In the genomic region with DNA sequence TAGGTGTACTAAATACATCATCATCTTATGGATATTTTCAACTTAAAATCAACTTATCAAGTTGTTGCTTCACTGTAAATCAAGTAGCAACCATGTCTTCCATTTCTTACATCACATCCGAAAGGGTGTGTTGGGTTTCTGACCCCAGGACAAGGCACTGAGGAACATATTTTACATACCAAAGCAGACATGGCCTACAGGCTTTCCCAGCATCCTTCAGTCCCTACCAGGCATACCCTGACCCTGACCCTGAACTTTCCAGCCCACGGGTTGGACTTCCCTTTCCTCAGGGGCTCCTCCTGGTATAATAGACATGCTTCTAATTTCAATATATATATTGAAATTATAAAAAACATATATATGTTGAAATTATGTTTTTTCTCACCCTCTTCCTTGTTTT, we compare ENCODE assay signal across 25 mouse cellular contexts. TPM values are rescaled to one million over a fixed set of nuclear protein-coding genes. Genes with fewer than 3 reads are reported as not detected.
"Had no signal": no experiment of that assay in that cellular context is flagged by ENCODE, and none has a peak within 500 bp of the region (broad histone marks: within the 10 kb centered on the region; RNA-seq: fewer than 3 reads in every experiment).

No protein-coding gene starts in this region.

- DNase-seq: liver, postnatal 0 days; lung, adult 2 months; lung, postnatal 14 days; lung, postnatal 36 days; retina, postnatal 1 day; right cerebral cortex, adult 18-20 months; right cerebral cortex, postnatal 25 days; right cerebral cortex, postnatal 4 days; spleen, adult 18-20 months; thymus, adult 2 months; thymus, postnatal 25 days; thymus, postnatal 4 days had no signal

- H3K36me3 ChIP-seq: lung, embryonic 15.5 days; midbrain, embryonic 13.5 days; midbrain, embryonic 15.5 days; neural tube, embryonic 13.5 days; neural tube, embryonic 15.5 days; stomach, embryonic 15.5 days had no signal

- H3K9ac ChIP-seq: liver, postnatal 0 days; lung, embryonic 15.5 days; midbrain, embryonic 13.5 days; midbrain, embryonic 15.5 days; neural tube, embryonic 13.5 days; neural tube, embryonic 15.5 days; stomach, embryonic 15.5 days had no signal

- H3K4me2 ChIP-seq: lung, embryonic 15.5 days; midbrain, embryonic 11.5 days; midbrain, embryonic 13.5 days; midbrain, embryonic 15.5 days; neural tube, embryonic 13.5 days; neural tube, embryonic 15.5 days; stomach, embryonic 15.5 days had no signal

- H3K4me3 ChIP-seq: lung, embryonic 15.5 days; megakaryocyte, embryonic 14.5 days; midbrain, embryonic 13.5 days; midbrain, embryonic 15.5 days; myocyte; neural tube, embryonic 13.5 days; neural tube, embryonic 15.5 days; stomach, embryonic 15.5 days had no signal

- H3K9me3 ChIP-seq: lung, embryonic 15.5 days; midbrain, embryonic 13.5 days; midbrain, embryonic 15.5 days; neural tube, embryonic 13.5 days; neural tube, embryonic 15.5 days; stomach, embryonic 15.5 days had no signal

- H3K27me3 ChIP-seq: lung, embryonic 15.5 days; megakaryocyte, embryonic 14.5 days; midbrain, embryonic 13.5 days; midbrain, embryonic 15.5 days; neural tube, embryonic 13.5 days; neural tube, embryonic 15.5 days; stomach, embryonic 15.5 days had no signal

- H3K27ac ChIP-seq: lung, embryonic 15.5 days; macrophage; midbrain, embryonic 13.5 days; midbrain, embryonic 15.5 days; neural tube, embryonic 13.5 days; neural tube, embryonic 15.5 days; stomach, embryonic 15.5 days; stomach, postnatal 0 days had no signal

- ATAC-seq: liver, postnatal 0 days; lung, postnatal 0 days; midbrain, embryonic 13.5 days; midbrain, embryonic 15.5 days had no signal

- H3K4me1 ChIP-seq: megakaryocyte, embryonic 14.5 days; midbrain, embryonic 13.5 days; midbrain, embryonic 15.5 days; neural tube, embryonic 13.5 days; neural tube, embryonic 15.5 days; stomach, embryonic 15.5 days had no signal

RNA-seq across cellular contexts. Expression of a gene that starts 33.5 kb away (rescaled TPM):
- total RNA-seq: megakaryocyte progenitor cell, adult 5-6 weeks had no signal
- polyA plus RNA-seq: macrophage had no signal
